Mouse (Mus musculus): ENCODE data around the gene Bid. TPM values are rescaled to one million over a fixed set of nuclear protein-coding genes. Genes with fewer than 3 reads are reported as not detected.

Gene Bid
- polyA plus RNA-seq (2012; ENCODE audit: insufficient read depth, low replicate concordance), result 12.3 and 13.6 TPM in 2 replicates

GRCm38 (mm10) chr6:120916074-120916971, at the start of gene Bid:
Gene Bid (minus strand): TSS chr6:120916853.
- peaks cover 85% of the 10 kb centered on the region for H3K4me1 ChIP-seq
- peak within 1 kb of the TSS; percentile 96 for H3K4me3 ChIP-seq (replicated peaks)
- peaks cover 8% of the 10 kb centered on the region for H3K9me3 ChIP-seq

GRCm38 (mm10) chr6:120965814-120966213, 49.2 kb upstream of the Bid start:
- no peak for TF ChIP-seq GATA1 (IDR thresholded peaks at IDR 0.05; ENCODE audit: borderline replicate concordance, low read length)
- no peak for TF ChIP-seq FLI1 (IDR thresholded peaks at IDR 0.05; ENCODE audit: low read length)
- no peaks in the 10 kb centered on the region for H3K4me1 ChIP-seq
- peaks cover 70% of the 10 kb centered on the region for H3K27me3 ChIP-seq (replicated peaks)
- H3K9me3 ChIP-seq, result no peaks in the 10 kb centered on the region
- no peak overlapping the region for H3K4me3 ChIP-seq (replicated peaks)
- peaks cover 74% of the 10 kb centered on the region for H3K36me3 ChIP-seq (replicated peaks; ENCODE audit: low read length)

More at GRCm38 (mm10) chr6:120916074-120916971, at the start of gene Bid:
- TF ChIP-seq GATA1 (IDR thresholded peaks at IDR 0.05; ENCODE audit: borderline replicate concordance, low read length) (no peak), FLI1 (IDR thresholded peaks at IDR 0.05; ENCODE audit: low read length) (no peak)
- H3K36me3 ChIP-seq (replicated peaks; ENCODE audit: low read length), result peaks cover 25% of the 10 kb centered on the region
- no peaks in the 10 kb centered on the region for H3K27me3 ChIP-seq (replicated peaks)

- TF ChIP-seq FLI1 (IDR thresholded peaks at IDR 0.05; ENCODE audit: low read length), result no peak
- TF ChIP-seq GATA1 (IDR thresholded peaks at IDR 0.05; ENCODE audit: borderline replicate concordance, low read length), result no peak
- H3K27me3 ChIP-seq (replicated peaks), result peaks cover 70% of the 10 kb centered on the region
- no peaks in the 10 kb centered on the region for H3K4me1 ChIP-seq
- H3K4me3 ChIP-seq (replicated peaks), result no peak overlapping the region
- H3K36me3 ChIP-seq (replicated peaks; ENCODE audit: low read length), result peaks cover 74% of the 10 kb centered on the region
- no peaks in the 10 kb centered on the region for H3K9me3 ChIP-seq
Observed at GRCm38 (mm10) chr6:120964179-120964578, 47.5 kb upstream of the Bid start.

- Histone ChIP-seq H3K27me3 (replicated peaks) (peaks cover 92% of the 10 kb centered on the region), H3K4me3 (replicated peaks) (no peak overlapping the region), H3K9me3 (no peaks in the 10 kb centered on the region), H3K36me3 (replicated peaks; ENCODE audit: low read length) (peaks cover 93% of the 10 kb centered on the region), H3K4me1 (peaks cover 31% of the 10 kb centered on the region)
- no peak for TF ChIP-seq GATA1 (IDR thresholded peaks at IDR 0.05; ENCODE audit: borderline replicate concordance, low read length)
- no peak for TF ChIP-seq FLI1 (IDR thresholded peaks at IDR 0.05; ENCODE audit: low read length)
Observed at GRCm38 (mm10) chr6:120960338-120961030, 43.8 kb upstream of the Bid start.

GRCm38 (mm10) chr6:120957331-120957730, 40.7 kb upstream of the Bid start:
- H3K36me3 ChIP-seq (replicated peaks; ENCODE audit: low read length), result peaks cover 94% of the 10 kb centered on the region
- H3K27me3 ChIP-seq (replicated peaks), result peaks cover 94% of the 10 kb centered on the region
- no peak for TF ChIP-seq GATA1 (IDR thresholded peaks at IDR 0.05; ENCODE audit: borderline replicate concordance, low read length)
- no peak for TF ChIP-seq FLI1 (IDR thresholded peaks at IDR 0.05; ENCODE audit: low read length)
- peaks cover 45% of the 10 kb centered on the region for H3K4me1 ChIP-seq
- H3K4me3 ChIP-seq (replicated peaks), result peak overlapping the region; percentile 18
- H3K9me3 ChIP-seq, result no peaks in the 10 kb centered on the region

- TF ChIP-seq FLI1 (IDR thresholded peaks at IDR 0.05; ENCODE audit: low read length), result no peak
- TF ChIP-seq GATA1 (IDR thresholded peaks at IDR 0.05; ENCODE audit: borderline replicate concordance, low read length), result no peak
- Histone ChIP-seq H3K9me3 (no peaks in the 10 kb centered on the region), H3K36me3 (replicated peaks; ENCODE audit: low read length) (peaks cover 94% of the 10 kb centered on the region), H3K4me1 (peaks cover 45% of the 10 kb centered on the region), H3K27me3 (replicated peaks) (peaks cover 94% of the 10 kb centered on the region), H3K4me3 (replicated peaks) (peak overlapping the region; percentile 35)
Observed at GRCm38 (mm10) chr6:120956259-120957161, 39.9 kb upstream of the Bid start.

GRCm38 (mm10) chr6:120955215-120955614, 38.6 kb upstream of the Bid start:
- Histone ChIP-seq H3K4me3 (replicated peaks) (no peak overlapping the region), H3K9me3 (no peaks in the 10 kb centered on the region), H3K27me3 (replicated peaks) (peaks cover 91% of the 10 kb centered on the region), H3K36me3 (replicated peaks; ENCODE audit: low read length) (peaks cover 90% of the 10 kb centered on the region), H3K4me1 (peaks cover 45% of the 10 kb centered on the region)
- TF ChIP-seq GATA1 (IDR thresholded peaks at IDR 0.05; ENCODE audit: borderline replicate concordance, low read length) (no peak), FLI1 (IDR thresholded peaks at IDR 0.05; ENCODE audit: low read length) (peak; percentile 23; the same call in 1 of the 2 replicates)

- TF ChIP-seq FLI1 (IDR thresholded peaks at IDR 0.05; ENCODE audit: low read length) (no peak), GATA1 (IDR thresholded peaks at IDR 0.05; ENCODE audit: borderline replicate concordance, low read length) (no peak)
- Histone ChIP-seq H3K36me3 (replicated peaks; ENCODE audit: low read length) (peaks cover 90% of the 10 kb centered on the region), H3K9me3 (no peaks in the 10 kb centered on the region), H3K4me3 (replicated peaks) (peak overlapping the region; percentile 40), H3K4me1 (peaks cover 45% of the 10 kb centered on the region), H3K27me3 (replicated peaks) (peaks cover 91% of the 10 kb centered on the region)
Observed at GRCm38 (mm10) chr6:120954241-120954640, 37.6 kb upstream of the Bid start.

- Histone ChIP-seq H3K4me3 (replicated peaks) (no peak overlapping the region), H3K36me3 (replicated peaks; ENCODE audit: low read length) (peaks cover 90% of the 10 kb centered on the region), H3K9me3 (no peaks in the 10 kb centered on the region), H3K27me3 (replicated peaks) (peaks cover 92% of the 10 kb centered on the region), H3K4me1 (peaks cover 34% of the 10 kb centered on the region)
- TF ChIP-seq GATA1 (IDR thresholded peaks at IDR 0.05; ENCODE audit: borderline replicate concordance, low read length) (no peak), FLI1 (IDR thresholded peaks at IDR 0.05; ENCODE audit: low read length) (no peak)
Observed at GRCm38 (mm10) chr6:120952475-120952874, 35.8 kb upstream of the Bid start.
